Mouse (Mus musculus) testis, adult 10 weeks (tissue): ENCODE results near the gene Clca1. TPM values are rescaled to one million over a fixed set of nuclear protein-coding genes. Genes with fewer than 3 reads are reported as not detected.

ENCODE experiments used
- polyA plus RNA-seq: library from polyadenylated mRNA; stranded (reverse); fragments of 350-450 nt; fragmentation: Illumina TruSeq; extraction: RNeasy Lipid Tissue Mini Kit (QIAGEN cat#74804); gene quantifications from one replicate; pipeline ENCODE4 v1.2.3, GENCODE M21; 2014; ENCODE audit warnings: low read depth, low replicate concordance

Clca1 gene
- polyA plus RNA-seq: 0.24 TPM

DNA sequence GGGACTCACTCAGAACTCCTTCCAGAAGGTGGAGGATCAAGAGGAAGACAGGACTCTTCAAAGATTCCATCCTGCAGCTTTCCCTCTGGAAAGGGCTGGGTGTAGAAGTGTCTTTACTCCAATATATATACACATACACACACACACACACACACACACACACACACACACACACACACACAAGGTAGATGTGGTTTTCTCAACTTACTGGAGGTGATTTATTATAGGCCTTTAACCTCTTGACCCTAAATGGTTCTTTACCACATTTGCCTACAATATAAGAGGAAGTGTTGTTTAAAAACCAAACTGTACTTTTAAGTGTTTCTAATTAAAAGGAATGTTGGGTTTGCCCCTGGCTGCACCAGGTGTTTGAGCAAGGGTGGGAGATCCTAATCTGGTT lies at the start of gene Clca1:
Clca1 (minus strand) TSS at position 101 of the 400 bp plus-strand sequence.

DNA sequence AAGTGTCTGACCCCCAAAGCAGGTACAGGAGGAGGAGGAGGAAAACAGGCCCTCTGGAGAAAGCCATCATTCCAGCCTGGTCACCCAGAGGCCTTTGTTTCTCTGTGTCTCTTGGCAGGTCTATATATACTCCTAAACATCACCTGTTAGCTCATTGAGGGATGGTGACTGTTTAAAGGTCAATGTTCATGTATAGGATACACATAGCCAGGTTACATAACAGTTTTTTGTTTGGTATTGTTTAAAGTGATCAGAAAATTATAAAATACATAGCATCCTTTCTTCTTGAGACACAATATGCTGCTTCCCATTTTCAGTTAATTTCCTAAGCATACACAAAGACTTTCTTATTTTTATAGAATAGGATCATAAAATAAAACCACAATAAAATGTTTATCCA lies 57.6 kb downstream of the Clca1 start, which contains the start of gene Clca4a:
Clca4a (minus strand) TSS at position 101 of the 400 bp plus-strand sequence.

Other genes starting within 250 kb of the Clca1 start
- gene Clca3a2, start 213.3 kb downstream of the Clca1 start, polyA plus RNA-seq: 0.35 TPM
- not detected for gene Clca3b, start 183.4 kb downstream of the Clca1 start, polyA plus RNA-seq
- 0.32 TPM for gene Clca4b, start 100.2 kb downstream of the Clca1 start, polyA plus RNA-seq
- gene Clca4a, start 57.7 kb downstream of the Clca1 start, polyA plus RNA-seq: 0.14 TPM
- 0.13 TPM for gene Clca2, start 66.7 kb upstream of the Clca1 start, polyA plus RNA-seq
- gene Odf2l, start 85.8 kb upstream of the Clca1 start, polyA plus RNA-seq: 129 TPM